Mouse (Mus musculus): ENCODE measurements around the gene Bcat2. TPM values are rescaled to one million over a fixed set of nuclear protein-coding genes. Genes with fewer than 3 reads are reported as not detected.

Bcat2 gene
- polyA plus RNA-seq, 1 experiment from 2014 or later: 18.9 TPM

GRCm38 (mm10) chr7:45635711-45636688 lies 66.0 kb downstream of the Bcat2 start:
- ATAC-seq: no peak
- Histone ChIP-seq H3K4me3 (no peak overlapping the region), H3K9ac (no peak overlapping the region), H3K9me3 (replicated peaks) (0 out of 2 replicates have a peak, but pooled peaks cover 3% of the 10 kb centered on the region), H3K4me2 (no peak overlapping the region), H3K36me3 (ENCODE audit: poor library complexity, severe bottlenecking) (peaks cover 9% of the 10 kb centered on the region), H3K27ac (no peak overlapping the region), H3K27me3 (peaks cover 15% of the 10 kb centered on the region), H3K4me1 (peaks cover 14% of the 10 kb centered on the region)
- WGBS: 89% methylated on average over 15 of the region's 15 CpGs

GRCm38 (mm10) chr7:45637710-45638109 lies 67.8 kb downstream of the Bcat2 start:
- H3K9ac ChIP-seq: peak overlapping the region; percentile 48; the same call in 1 of the 2 replicates
- peaks cover 9% of the 10 kb centered on the region for H3K36me3 ChIP-seq (ENCODE audit: poor library complexity, severe bottlenecking)
- H3K9me3 ChIP-seq (replicated peaks): 0 out of 2 replicates have a peak, but pooled peaks cover 3% of the 10 kb centered on the region
- H3K27me3 ChIP-seq: peaks cover 3% of the 10 kb centered on the region; the same call in 1 of the 2 replicates
- peaks cover 23% of the 10 kb centered on the region for H3K4me1 ChIP-seq
- 89% methylated on average over 6 of the region's 6 CpGs for WGBS
- H3K4me3 ChIP-seq: 0 out of 2 replicates have a peak overlapping the region, but pooled peaks have one; percentile 19
- no peak for ATAC-seq
- H3K4me2 ChIP-seq: peak overlapping the region; percentile 59
- H3K27ac ChIP-seq: no peak overlapping the region

GRCm38 (mm10) chr7:45638623-45639401 lies 68.9 kb downstream of the Bcat2 start:
- Histone ChIP-seq H3K36me3 (ENCODE audit: poor library complexity, severe bottlenecking) (peaks cover 9% of the 10 kb centered on the region), H3K9me3 (replicated peaks) (0 out of 2 replicates have a peak, but pooled peaks cover 3% of the 10 kb centered on the region), H3K4me1 (peaks cover 27% of the 10 kb centered on the region), H3K27me3 (no peaks in the 10 kb centered on the region), H3K9ac (peak overlapping the region; percentile 48; the same call in 1 of the 2 replicates), H3K4me2 (peak overlapping the region; percentile 59), H3K4me3 (peak overlapping the region; percentile 19), H3K27ac (no peak overlapping the region)
- WGBS: 17% methylated on average over 29 of the region's 29 CpGs
- ATAC-seq: peak; percentile 93

Other genes starting within 250 kb of the Bcat2 start
- 5.0 and 6.4 TPM in 2 replicates for gene Trpm4, start 236.4 kb upstream of the Bcat2 start, polyA plus RNA-seq (2015; fragmentation: Nextera tagmentation; extraction: Ambion mirVana)
- 0.06 TPM in 1 of 2 replicates, not detected in the other for gene Hrc, start 234.9 kb upstream of the Bcat2 start, polyA plus RNA-seq (2015; fragmentation: Nextera tagmentation; extraction: Ambion mirVana)
- 12.0 and 12.7 TPM in 2 replicates for gene Ppfia3, start 203.1 kb upstream of the Bcat2 start, polyA plus RNA-seq (2015; fragmentation: Nextera tagmentation; extraction: Ambion mirVana)
- gene Lin7b, start 199.6 kb upstream of the Bcat2 start, polyA plus RNA-seq (2015; fragmentation: Nextera tagmentation; extraction: Ambion mirVana): 2.9 and 4.5 TPM in 2 replicates
- 250 and 254 TPM in 2 replicates for gene Snrnp70, start 174.4 kb upstream of the Bcat2 start, polyA plus RNA-seq (2015; fragmentation: Nextera tagmentation; extraction: Ambion mirVana)
- not detected in 2 replicates for gene Kcna7, start 164.5 kb upstream of the Bcat2 start, polyA plus RNA-seq (2015; fragmentation: Nextera tagmentation; extraction: Ambion mirVana)
- not detected in 2 replicates for gene Ntf5, start 156.5 kb upstream of the Bcat2 start, polyA plus RNA-seq (2015; fragmentation: Nextera tagmentation; extraction: Ambion mirVana)
- 0.44 and 1.1 TPM in 2 replicates for gene Lhb, start 149.3 kb upstream of the Bcat2 start, polyA plus RNA-seq (2015; fragmentation: Nextera tagmentation; extraction: Ambion mirVana)
- gene Gys1, start 135.3 kb upstream of the Bcat2 start, polyA plus RNA-seq (2015; fragmentation: Nextera tagmentation; extraction: Ambion mirVana): 20.9 and 23.0 TPM in 2 replicates
- 153 and 173 TPM in 2 replicates for gene Ruvbl2, start 132.1 kb upstream of the Bcat2 start, polyA plus RNA-seq (2015; fragmentation: Nextera tagmentation; extraction: Ambion mirVana)
- 6,730 and 6,791 TPM in 2 replicates for gene Ftl1, start 110.3 kb upstream of the Bcat2 start, polyA plus RNA-seq (2015; fragmentation: Nextera tagmentation; extraction: Ambion mirVana)
- 243 and 272 TPM in 2 replicates for gene Bax, start 103.3 kb upstream of the Bcat2 start, polyA plus RNA-seq (2015; fragmentation: Nextera tagmentation; extraction: Ambion mirVana)
- 0.11 and 0.22 TPM in 2 replicates for gene Tulp2, start 88.3 kb upstream of the Bcat2 start, polyA plus RNA-seq (2015; fragmentation: Nextera tagmentation; extraction: Ambion mirVana)
- gene Gm45808, start 83.3 kb upstream of the Bcat2 start, polyA plus RNA-seq (2015; fragmentation: Nextera tagmentation; extraction: Ambion mirVana): 0.26 TPM in 1 of 2 replicates, not detected in the other
- gene Dhdh, start 81.3 kb upstream of the Bcat2 start, polyA plus RNA-seq (2015; fragmentation: Nextera tagmentation; extraction: Ambion mirVana): 2.7 and 3.1 TPM in 2 replicates
- 73.2 and 85.4 TPM in 2 replicates for gene Nucb1, start 59.7 kb upstream of the Bcat2 start, polyA plus RNA-seq (2015; fragmentation: Nextera tagmentation; extraction: Ambion mirVana)
- 13.5 and 15.3 TPM in 2 replicates for gene Ppp1r15a, start 43.9 kb upstream of the Bcat2 start, polyA plus RNA-seq (2015; fragmentation: Nextera tagmentation; extraction: Ambion mirVana)
- 0.28 and 0.50 TPM in 2 replicates for gene Plekha4, start 43.8 kb upstream of the Bcat2 start, polyA plus RNA-seq (2015; fragmentation: Nextera tagmentation; extraction: Ambion mirVana)
- gene Hsd17b14, start 15.3 kb upstream of the Bcat2 start, polyA plus RNA-seq (2015; fragmentation: Nextera tagmentation; extraction: Ambion mirVana): 0.14 TPM in 1 of 2 replicates, not detected in the other
- gene Fgf21, start 45.3 kb downstream of the Bcat2 start, polyA plus RNA-seq (2015; fragmentation: Nextera tagmentation; extraction: Ambion mirVana): 0.19 TPM in 1 of 2 replicates, not detected in the other
- gene Fut1, start 47.1 kb downstream of the Bcat2 start, polyA plus RNA-seq (2015; fragmentation: Nextera tagmentation; extraction: Ambion mirVana): not detected in 2 replicates
- gene Izumo1, start 51.7 kb downstream of the Bcat2 start, polyA plus RNA-seq (2015; fragmentation: Nextera tagmentation; extraction: Ambion mirVana): 0.10 TPM in 1 of 2 replicates, not detected in the other
- gene Rasip1, start 57.3 kb downstream of the Bcat2 start, polyA plus RNA-seq (2015; fragmentation: Nextera tagmentation; extraction: Ambion mirVana): 5.7 TPM in 2 replicates
- 1.8 and 3.8 TPM in 2 replicates for gene Mamstr, start 69.8 kb downstream of the Bcat2 start, polyA plus RNA-seq (2015; fragmentation: Nextera tagmentation; extraction: Ambion mirVana)
- 0.25 TPM in 1 of 2 replicates, not detected in the other for gene Fut2, start 96.2 kb downstream of the Bcat2 start, polyA plus RNA-seq (2015; fragmentation: Nextera tagmentation; extraction: Ambion mirVana)
- 0.15 TPM in 1 of 2 replicates, not detected in the other for gene Ntn5, start 113.9 kb downstream of the Bcat2 start, polyA plus RNA-seq (2015; fragmentation: Nextera tagmentation; extraction: Ambion mirVana)
- 0.16 and 0.17 TPM in 2 replicates for gene Sec1, start 124.2 kb downstream of the Bcat2 start, polyA plus RNA-seq (2015; fragmentation: Nextera tagmentation; extraction: Ambion mirVana)
- 14.9 and 19.8 TPM in 2 replicates for gene Car11, start 129.7 kb downstream of the Bcat2 start, polyA plus RNA-seq (2015; fragmentation: Nextera tagmentation; extraction: Ambion mirVana)
- gene Dbp, start 134.9 kb downstream of the Bcat2 start, polyA plus RNA-seq (2015; fragmentation: Nextera tagmentation; extraction: Ambion mirVana): 2.5 and 3.0 TPM in 2 replicates
- 808 and 823 TPM in 2 replicates for gene Rpl18, start 145.3 kb downstream of the Bcat2 start, polyA plus RNA-seq (2015; fragmentation: Nextera tagmentation; extraction: Ambion mirVana)
- gene Sphk2, start 147.8 kb downstream of the Bcat2 start, polyA plus RNA-seq (2015; fragmentation: Nextera tagmentation; extraction: Ambion mirVana): 25.3 and 29.7 TPM in 2 replicates
- 1.3 TPM in 2 replicates for gene Fam83e, start 151.1 kb downstream of the Bcat2 start, polyA plus RNA-seq (2015; fragmentation: Nextera tagmentation; extraction: Ambion mirVana)
- gene Spaca4, start 155.7 kb downstream of the Bcat2 start, polyA plus RNA-seq (2015; fragmentation: Nextera tagmentation; extraction: Ambion mirVana): not detected in 2 replicates
- 12.4 and 13.1 TPM in 2 replicates for gene Lmtk3, start 213.6 kb downstream of the Bcat2 start, polyA plus RNA-seq (2015; fragmentation: Nextera tagmentation; extraction: Ambion mirVana)
- 4.1 and 4.4 TPM in 2 replicates for gene Sult2b1, start 214.5 kb downstream of the Bcat2 start, polyA plus RNA-seq (2015; fragmentation: Nextera tagmentation; extraction: Ambion mirVana)
- 314 and 335 TPM in 2 replicates for gene Cyth2, start 244.4 kb downstream of the Bcat2 start, polyA plus RNA-seq (2015; fragmentation: Nextera tagmentation; extraction: Ambion mirVana)